Mouse (Mus musculus) cerebellum, adult 2 months (tissue): ENCODE results near the gene Pgrmc2. TPM values are rescaled to one million over a fixed set of nuclear protein-coding genes. Genes with fewer than 3 reads are reported as not detected.

ENCODE experiments used
- DNase-seq, 2 experiments: peaks; one replicate each; pipeline ENCODE4 v3.0.0; 2021
- H3K27ac ChIP-seq: fragments of 200-500 bp; 2 replicates; pipeline ENCODE4 v1.5.1; 2012; ENCODE audit warnings: low read length, control low read depth, inconsistent platforms; ENCODE audit not compliant: insufficient read depth
- H3K27me3 ChIP-seq: fragments of 200-500 bp; 2 replicates; pipeline ENCODE4 v1.6.1; 2012; ENCODE audit warnings: inconsistent platforms, mild to moderate bottlenecking, low read length, moderate library complexity; ENCODE audit not compliant: control insufficient read depth, insufficient read depth
- H3K4me1 ChIP-seq: fragments of 200-500 bp; 2 replicates; pipeline ENCODE4 v1.6.1; 2011; ENCODE audit warnings: low read length; ENCODE audit not compliant: control insufficient read depth, insufficient read depth
- H3K4me3 ChIP-seq: fragments of 200-500 bp; replicated peaks from 2 replicates; pipeline ENCODE3; 2011; ENCODE audit warnings: mild to moderate bottlenecking, low read depth, low read length, control low read depth; ENCODE audit not compliant: insufficient read depth
- CTCF ChIP-seq: fragments of 200-500 bp; IDR thresholded peaks from 2 replicates; pipeline ENCODE4 v1.5.1; 2011; ENCODE audit warnings: low read depth, mild to moderate bottlenecking, control low read depth, low read length, moderate library complexity, borderline replicate concordance; ENCODE audit not compliant: insufficient read depth
- POLR2A ChIP-seq: fragments of 200-500 bp; IDR thresholded peaks from 2 replicates; pipeline ENCODE4 v1.6.1; 2011; ENCODE audit warnings: low read length, control low read depth, borderline replicate concordance; ENCODE audit not compliant: insufficient read depth
- WGBS: fragments of 180-500 bp; shearing (Covaris S2); methylation state at CpG from one replicate; pipeline ENCODE4 v1.1.7; 2018; 5-methylcytosine and 5-hydroxymethylcytosine counted together
- polyA plus RNA-seq: library from polyadenylated mRNA; depleted of rRNA; stranded (reverse); fragments of >200 nt; gene quantifications from 2 replicates; pipeline ENCODE4 v1.2.3, GENCODE M21; 2012

Pgrmc2 gene
- polyA plus RNA-seq, 1 experiment: 46.7 TPM

GRCm38 (mm10) chr3:41101905-41102304 is 19.1 kb upstream of the Pgrmc2 start:
- H3K4me1 ChIP-seq: no peaks in the 10 kb centered on the region
- TF ChIP-seq CTCF (no peak), POLR2A (no peak)
- H3K27ac ChIP-seq: no peak overlapping the region
- no peak for DNase-seq
- 77% methylated on average over 9 of the region's 9 CpGs for WGBS
- no peak overlapping the region for H3K4me3 ChIP-seq
- no peaks in the 10 kb centered on the region for H3K27me3 ChIP-seq

DNA sequence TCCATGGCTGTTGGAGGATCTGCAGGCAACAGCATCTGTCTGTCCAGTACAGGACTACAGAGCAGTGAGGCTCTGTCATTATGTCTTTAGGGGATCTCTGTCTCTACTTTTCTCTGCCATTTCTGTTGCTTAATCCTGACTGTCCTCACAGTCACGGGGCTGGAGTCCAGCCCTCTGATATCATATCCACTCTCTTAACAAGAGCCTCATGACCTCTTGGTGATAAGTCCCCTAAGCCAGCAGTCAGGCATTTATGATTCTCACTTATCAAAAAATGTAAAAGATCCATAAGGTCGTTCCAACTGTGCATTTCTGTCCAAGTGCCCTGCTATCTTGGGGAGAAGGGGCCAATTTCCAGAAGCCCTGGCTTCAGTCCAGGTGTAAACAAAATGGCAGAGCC is 17.3 kb upstream of the Pgrmc2 start:
- H3K4me3 ChIP-seq: no peak overlapping the region
- no peak for TF ChIP-seq POLR2A
- no peak for TF ChIP-seq CTCF
- DNase-seq: no peak
- no peak overlapping the region for H3K27ac ChIP-seq
- no peaks in the 10 kb centered on the region for H3K27me3 ChIP-seq
- 55% methylated on average over 2 of the region's 2 CpGs for WGBS
- H3K4me1 ChIP-seq: no peaks in the 10 kb centered on the region

DNA sequence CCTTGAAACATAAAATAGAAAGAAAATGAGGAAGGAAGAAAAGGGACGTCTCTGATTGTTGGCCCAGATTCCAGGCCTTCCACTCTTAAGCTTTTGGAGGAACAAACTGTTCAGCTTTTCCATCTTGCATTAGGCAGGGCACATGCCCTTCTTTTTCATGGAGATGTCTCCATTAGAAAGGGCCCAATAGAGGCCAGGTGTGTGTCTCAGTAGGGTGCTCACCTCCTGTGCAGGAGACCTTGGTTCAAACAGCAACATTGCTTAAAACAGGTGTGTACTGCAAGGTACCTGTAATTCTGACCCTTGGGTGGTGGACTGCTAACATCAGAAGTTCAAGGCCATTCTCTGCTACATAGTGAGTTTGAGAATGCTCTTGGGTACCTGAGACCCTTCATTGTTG is 16.8 kb upstream of the Pgrmc2 start:
- TF ChIP-seq POLR2A (no peak), CTCF (no peak)
- 67% methylated on average over 1 of the region's 1 CpGs for WGBS
- no peak for DNase-seq

GRCm38 (mm10) chr3:41093210-41093609 is 10.4 kb upstream of the Pgrmc2 start:
- Histone ChIP-seq H3K27ac (no peak overlapping the region), H3K4me3 (no peak overlapping the region), H3K4me1 (no peaks in the 10 kb centered on the region), H3K27me3 (no peaks in the 10 kb centered on the region)
- TF ChIP-seq CTCF (no peak), POLR2A (no peak)
- DNase-seq: no peak
- 90% methylated on average over 2 of the region's 2 CpGs for WGBS

More for the DNA sequence above, 16.8 kb upstream of the Pgrmc2 start:
- Histone ChIP-seq H3K27me3 (no peaks in the 10 kb centered on the region), H3K4me3 (no peak overlapping the region), H3K27ac (no peak overlapping the region), H3K4me1 (no peaks in the 10 kb centered on the region)

- Histone ChIP-seq H3K27me3 (no peaks in the 10 kb centered on the region), H3K27ac (no peak overlapping the region), H3K4me3 (no peak overlapping the region), H3K4me1 (no peaks in the 10 kb centered on the region)
- WGBS: 60% methylated on average over 4 of the region's 4 CpGs
- DNase-seq: no peak
- no peak for TF ChIP-seq POLR2A
Measured at GRCm38 (mm10) chr3:41092311-41092710, 9.5 kb upstream of the Pgrmc2 start.

GRCm38 (mm10) chr3:41090839-41091238 is 8.0 kb upstream of the Pgrmc2 start:
- TF ChIP-seq CTCF: no peak
- TF ChIP-seq POLR2A: no peak
- Histone ChIP-seq H3K4me1 (no peaks in the 10 kb centered on the region), H3K27me3 (no peaks in the 10 kb centered on the region), H3K4me3 (no peak overlapping the region), H3K27ac (no peak overlapping the region)
- no peak for DNase-seq
- 71% methylated on average over 2 of the region's 2 CpGs for WGBS

GRCm38 (mm10) chr3:41087071-41087470 is 4.2 kb upstream of the Pgrmc2 start:
- H3K4me1 ChIP-seq: no peaks in the 10 kb centered on the region
- TF ChIP-seq CTCF (no peak), POLR2A (no peak)

GRCm38 (mm10) chr3:41084421-41084820 is 1.6 kb upstream of the Pgrmc2 start:
- Histone ChIP-seq H3K27me3 (no peaks in the 10 kb centered on the region), H3K4me1 (no peaks in the 10 kb centered on the region; the same call in 1 of the 2 replicates), H3K4me3 (no peak overlapping the region), H3K27ac (no peak overlapping the region)
- DNase-seq: peak in 1 of 2 experiments; percentile 16
- TF ChIP-seq CTCF (no peak), POLR2A (no peak)
- WGBS: 74% methylated on average over 5 of the region's 5 CpGs

More at GRCm38 (mm10) chr3:41087071-41087470, 4.2 kb upstream of the Pgrmc2 start:
- no peak overlapping the region for H3K4me3 ChIP-seq
- no peak overlapping the region for H3K27ac ChIP-seq
- H3K27me3 ChIP-seq: no peaks in the 10 kb centered on the region
- no peak for DNase-seq
